Mouse (Mus musculus) hindbrain, embryonic 15.5 days (tissue): Measurements from ENCODE around the gene Gm10401. TPM values are rescaled to one million over a fixed set of nuclear protein-coding genes. Genes with fewer than 3 reads are reported as not detected.

Source experiments
- ATAC-seq: fragments of 200-750 bp; cut with Nextera tagmentation; 2 replicates; pipeline ENCODE4 v1.8.0; 2017; ENCODE audit warnings: low read depth, moderate number of reproducible peaks, moderate TSS enrichment; ENCODE audit not compliant: low FRiP score
- H3K27ac ChIP-seq: fragments of 300-500 bp; sonication (generic); replicated peaks from 2 replicates; pipeline ENCODE4 v1.5.1; 2015; ENCODE audit warnings: mild to moderate bottlenecking, inconsistent platforms
- H3K27me3 ChIP-seq: fragments of 300-500 bp; sonication (generic); 2 replicates; pipeline ENCODE4 v1.6.1; 2015; ENCODE audit warnings: control low read depth, inconsistent platforms
- H3K36me3 ChIP-seq: fragments of 300-500 bp; sonication (generic); 2 replicates; pipeline ENCODE4 v1.6.1; 2015; ENCODE audit warnings: control low read depth, inconsistent platforms
- H3K4me1 ChIP-seq: fragments of 300-500 bp; sonication (generic); replicated peaks from 2 replicates; pipeline ENCODE4 v1.6.1; 2015; ENCODE audit warnings: control low read depth, inconsistent platforms
- H3K4me2 ChIP-seq: fragments of 300-500 bp; sonication (generic); 2 replicates; pipeline ENCODE4 v1.6.1; 2015; ENCODE audit warnings: moderate library complexity, mild to moderate bottlenecking, inconsistent platforms
- H3K4me3 ChIP-seq: fragments of 300-500 bp; sonication (generic); 2 replicates; pipeline ENCODE4 v1.5.1; 2015; ENCODE audit warnings: mild to moderate bottlenecking, inconsistent platforms
- H3K9ac ChIP-seq: fragments of 300-500 bp; sonication (generic); 2 replicates; pipeline ENCODE4 v1.6.1; 2015; ENCODE audit warnings: inconsistent platforms
- H3K9me3 ChIP-seq: fragments of 300-500 bp; sonication (generic); 2 replicates; pipeline ENCODE4 v1.6.1; 2016; ENCODE audit warnings: control low read depth, inconsistent platforms
- WGBS: fragments of 180-500 bp; shearing (Covaris S2); methylation state at CpG from one replicate; pipeline ENCODE4 v1.1.7; 2015; 5-methylcytosine and 5-hydroxymethylcytosine counted together
- polyA plus RNA-seq: library from polyadenylated mRNA; unstranded; fragments of >200 nt; fragmentation: Nextera tagmentation; extraction: Ambion mirVana; gene quantifications from 2 replicates; pipeline ENCODE4 v1.2.1, GENCODE M21; 2015

Gene Gm10401
- polyA plus RNA-seq, 1 experiment from 2014 or later, result 39.3 TPM

DNA sequence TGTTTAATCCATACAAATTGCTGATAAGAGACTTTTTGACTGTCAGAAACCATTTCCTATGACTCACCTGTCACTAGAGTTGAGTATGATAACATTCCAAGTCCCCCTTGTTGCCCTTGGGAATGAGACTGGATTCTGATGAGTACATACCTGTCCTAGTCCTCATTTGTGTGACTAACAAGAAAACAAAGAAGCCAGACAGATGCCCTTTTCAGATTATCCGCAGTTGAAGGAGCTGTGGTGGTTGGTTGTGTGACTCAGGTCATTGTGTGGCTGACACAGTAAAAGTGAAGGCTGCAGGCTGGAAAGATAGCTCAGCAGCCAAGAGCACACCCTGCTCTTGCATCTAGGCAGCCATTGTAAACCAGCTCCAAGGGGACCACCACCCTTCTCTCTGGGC, 35.5 kb downstream of the Gm10401 start:
- Histone ChIP-seq H3K4me2 (no peak overlapping the region), H3K4me1 (no peaks in the 10 kb centered on the region), H3K36me3 (peaks cover 5% of the 10 kb centered on the region; the same call in 1 of the 2 replicates), H3K9ac (no peak overlapping the region), H3K27me3 (no peaks in the 10 kb centered on the region), H3K27ac (no peak overlapping the region), H3K4me3 (no peak overlapping the region), H3K9me3 (no peaks in the 10 kb centered on the region)
- ATAC-seq, result no peak
- 59% methylated on average over 1 of the region's 1 CpGs for WGBS

DNA sequence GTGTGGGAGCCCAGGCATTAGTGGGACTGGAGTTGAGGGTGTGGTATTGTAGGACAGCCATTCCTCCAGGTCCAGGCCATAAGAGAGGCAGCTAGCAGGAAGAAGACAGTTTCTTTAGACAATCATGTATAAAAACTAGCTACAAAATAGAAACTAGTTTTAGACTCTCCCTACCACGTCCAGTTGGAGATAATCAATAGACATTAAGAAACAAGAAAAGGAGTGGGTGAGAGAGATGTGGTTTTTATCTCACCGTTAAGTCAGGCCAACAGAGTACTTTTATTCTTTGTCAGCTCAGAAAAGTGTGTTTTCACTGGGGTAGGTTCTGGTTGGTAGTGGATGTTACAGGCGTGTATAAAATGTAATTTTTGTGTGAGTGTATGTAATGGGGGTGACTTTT, 37.1 kb downstream of the Gm10401 start:
- 89% methylated on average over 3 of the region's 3 CpGs for WGBS
- Histone ChIP-seq H3K36me3 (peaks cover 5% of the 10 kb centered on the region; the same call in 1 of the 2 replicates), H3K4me2 (no peak overlapping the region), H3K4me1 (no peaks in the 10 kb centered on the region), H3K9me3 (no peaks in the 10 kb centered on the region), H3K27ac (no peak overlapping the region), H3K9ac (no peak overlapping the region), H3K27me3 (no peaks in the 10 kb centered on the region), H3K4me3 (no peak overlapping the region)
- no peak for ATAC-seq

DNA sequence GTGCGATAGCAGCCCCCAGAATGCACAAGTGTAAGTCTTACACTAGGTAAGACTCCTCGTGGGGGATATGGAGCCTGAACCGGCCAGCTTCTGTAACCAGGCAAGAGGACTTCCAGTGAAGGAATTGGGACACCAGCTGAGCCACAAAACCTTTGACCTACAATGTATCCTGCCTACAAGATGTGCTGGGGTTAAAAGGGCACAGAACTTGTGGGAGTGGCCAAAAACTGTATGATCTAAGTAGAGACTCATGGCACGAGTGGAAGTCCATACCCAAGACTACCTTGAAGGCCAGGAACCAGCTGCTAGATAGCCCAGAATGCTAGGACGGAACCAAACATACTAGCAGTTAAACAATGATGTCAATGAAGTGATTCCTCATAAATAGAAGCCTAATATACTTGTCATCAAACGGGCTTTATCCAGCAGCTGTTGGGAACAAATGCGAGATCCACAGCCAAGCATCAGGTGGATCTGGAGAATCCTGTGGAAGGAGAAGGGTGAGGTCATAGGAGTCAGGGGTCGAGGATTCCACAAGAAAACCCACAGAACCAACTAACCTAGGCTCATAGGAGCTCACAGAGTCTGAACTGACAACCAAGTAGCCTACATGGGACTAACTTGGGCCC, 37.9 kb downstream of the Gm10401 start:
- peaks cover 5% of the 10 kb centered on the region; the same call in 1 of the 2 replicates for H3K36me3 ChIP-seq

DNA sequence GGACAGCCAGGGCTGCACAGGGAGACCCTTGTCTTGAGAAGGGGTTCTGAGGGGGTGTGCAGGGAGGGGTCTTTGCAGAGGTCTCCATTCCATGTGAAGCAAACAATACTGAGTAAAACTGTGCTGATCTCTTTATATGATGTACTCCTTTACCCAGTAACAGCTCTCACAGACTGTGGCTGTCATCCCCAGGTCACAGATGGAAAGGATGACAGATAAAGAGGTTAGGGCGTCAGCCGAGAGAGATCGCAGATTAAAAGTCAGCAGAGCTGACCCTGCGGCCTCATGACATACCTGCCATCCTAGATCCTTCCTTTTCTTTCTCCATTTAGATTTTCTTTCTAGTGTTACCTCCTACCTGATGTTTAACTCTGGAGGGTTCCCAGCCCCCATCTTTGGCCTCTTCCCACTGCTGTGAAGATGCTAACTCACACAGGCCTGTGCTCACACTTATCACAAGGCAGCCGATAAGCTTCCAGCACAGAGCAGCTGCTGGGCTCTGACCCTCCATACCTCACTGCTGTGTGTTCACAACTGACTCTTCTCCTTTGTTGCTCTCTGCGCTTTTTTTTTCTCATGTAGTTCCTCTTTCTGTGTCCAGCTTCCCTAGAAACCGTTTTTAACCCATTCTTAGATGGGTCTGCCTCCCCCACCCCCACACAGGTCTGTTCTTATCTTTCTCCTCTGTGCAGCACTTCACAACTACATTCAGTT, 39.4 kb downstream of the Gm10401 start:
- Histone ChIP-seq H3K4me3 (no peak overlapping the region), H3K36me3 (no peaks in the 10 kb centered on the region), H3K9me3 (no peaks in the 10 kb centered on the region), H3K4me1 (0 out of 2 replicates have a peak, but pooled peaks cover 2% of the 10 kb centered on the region), H3K9ac (no peak overlapping the region), H3K27me3 (no peaks in the 10 kb centered on the region), H3K4me2 (no peak overlapping the region), H3K27ac (no peak overlapping the region)
- WGBS, result 86% methylated on average over 7 of the region's 7 CpGs
- no peak for ATAC-seq

More for the DNA sequence above, 37.9 kb downstream of the Gm10401 start:
- Histone ChIP-seq H3K27ac (no peak overlapping the region), H3K9me3 (no peaks in the 10 kb centered on the region), H3K4me1 (no peaks in the 10 kb centered on the region), H3K4me3 (no peak overlapping the region), H3K27me3 (no peaks in the 10 kb centered on the region), H3K4me2 (no peak overlapping the region), H3K9ac (no peak overlapping the region)
- 86% methylated on average over 8 of the region's 8 CpGs for WGBS
- no peak for ATAC-seq

DNA sequence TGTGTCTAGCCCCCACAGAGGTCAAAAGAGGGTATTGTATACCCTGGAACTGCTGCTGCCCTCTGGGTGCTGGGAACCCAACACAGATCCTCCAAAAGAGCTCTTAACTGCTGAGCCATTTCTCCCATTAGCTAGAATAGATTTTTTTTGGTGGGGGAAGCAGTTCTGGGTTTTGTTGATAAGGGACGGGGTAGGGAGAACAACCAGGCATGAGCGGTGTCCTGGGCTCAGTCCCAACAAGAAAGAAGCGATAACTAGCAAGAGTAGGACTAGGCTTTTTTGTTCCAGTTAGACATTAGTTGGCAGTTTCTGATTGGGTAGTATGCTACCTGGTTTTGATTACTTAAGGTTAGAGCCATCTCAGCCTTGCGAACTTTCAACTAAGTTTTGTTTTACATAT, 40.9 kb downstream of the Gm10401 start:
- no peak for ATAC-seq
- no peaks in the 10 kb centered on the region for H3K9me3 ChIP-seq
- peaks cover 13% of the 10 kb centered on the region for H3K4me1 ChIP-seq
- 96% methylated on average over 4 of the region's 4 CpGs for WGBS
- H3K27me3 ChIP-seq, result no peaks in the 10 kb centered on the region
- H3K4me2 ChIP-seq, result no peak overlapping the region
- no peaks in the 10 kb centered on the region for H3K36me3 ChIP-seq
- H3K9ac ChIP-seq, result no peak overlapping the region
- no peak overlapping the region for H3K27ac ChIP-seq
- no peak overlapping the region for H3K4me3 ChIP-seq

DNA sequence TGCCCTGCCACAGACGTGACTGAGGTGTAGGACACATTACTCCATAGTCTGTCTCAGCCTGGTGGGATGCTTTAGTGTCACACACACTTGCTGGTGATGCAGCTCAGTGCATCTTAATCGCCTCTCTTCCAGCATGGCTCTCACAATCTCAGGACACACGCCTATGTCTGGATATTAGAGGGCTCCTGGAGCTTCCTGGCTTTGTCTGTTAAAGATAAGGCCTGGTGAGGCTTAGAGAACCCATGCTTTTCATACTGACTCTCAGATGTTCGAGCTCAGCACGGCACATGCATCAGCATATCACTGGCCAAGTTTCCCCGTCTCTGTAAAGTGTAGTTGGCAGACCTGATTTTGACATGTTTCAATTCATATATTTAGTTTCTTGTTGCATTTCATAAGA, 42.7 kb downstream of the Gm10401 start:
- H3K36me3 ChIP-seq, result no peaks in the 10 kb centered on the region
- H3K4me2 ChIP-seq, result no peak overlapping the region
- no peak overlapping the region for H3K27ac ChIP-seq
- H3K4me3 ChIP-seq, result no peak overlapping the region
- 85% methylated on average over 6 of the region's 6 CpGs for WGBS
- H3K27me3 ChIP-seq, result no peaks in the 10 kb centered on the region
- no peak overlapping the region for H3K9ac ChIP-seq
- peaks cover 23% of the 10 kb centered on the region for H3K4me1 ChIP-seq
- no peak for ATAC-seq
- H3K9me3 ChIP-seq, result no peaks in the 10 kb centered on the region

DNA sequence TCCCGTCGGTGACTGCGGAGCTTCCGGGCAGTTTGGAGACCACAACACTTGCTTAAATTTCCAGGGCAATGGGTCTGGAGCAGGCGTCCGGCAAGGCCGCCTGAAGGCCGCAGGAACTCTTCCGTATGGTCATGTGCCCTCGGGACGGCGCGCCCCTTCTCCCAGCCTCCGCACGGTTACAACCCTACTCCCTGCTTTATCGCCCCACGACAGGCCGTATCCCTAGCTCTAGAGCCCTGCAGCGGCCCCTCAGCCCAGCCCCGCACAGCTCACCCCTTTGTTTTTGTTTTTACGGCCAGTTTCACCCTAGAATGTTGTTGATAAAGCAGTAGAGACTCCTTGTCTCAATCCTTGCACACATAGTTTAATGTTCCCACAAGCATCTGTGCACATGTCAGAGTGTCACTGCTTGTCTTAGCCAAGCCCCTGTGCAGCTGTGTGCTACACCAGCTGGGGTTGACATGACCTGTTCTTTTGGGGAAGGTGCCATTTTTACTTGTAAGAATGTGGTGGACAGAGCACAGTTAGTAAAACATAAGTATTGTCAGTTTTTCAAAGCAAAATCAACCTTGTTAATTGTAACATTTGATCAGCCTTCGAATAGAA, 44.2 kb downstream of the Gm10401 start:
- 91% methylated on average over 22 of the region's 22 CpGs for WGBS
- no peak overlapping the region for H3K27ac ChIP-seq
- no peak overlapping the region for H3K4me3 ChIP-seq
- no peak overlapping the region for H3K9ac ChIP-seq
- no peaks in the 10 kb centered on the region for H3K9me3 ChIP-seq
- peaks cover 24% of the 10 kb centered on the region for H3K4me1 ChIP-seq
- H3K4me2 ChIP-seq, result no peak overlapping the region
- no peak for ATAC-seq
- no peaks in the 10 kb centered on the region for H3K27me3 ChIP-seq
- no peaks in the 10 kb centered on the region for H3K36me3 ChIP-seq

DNA sequence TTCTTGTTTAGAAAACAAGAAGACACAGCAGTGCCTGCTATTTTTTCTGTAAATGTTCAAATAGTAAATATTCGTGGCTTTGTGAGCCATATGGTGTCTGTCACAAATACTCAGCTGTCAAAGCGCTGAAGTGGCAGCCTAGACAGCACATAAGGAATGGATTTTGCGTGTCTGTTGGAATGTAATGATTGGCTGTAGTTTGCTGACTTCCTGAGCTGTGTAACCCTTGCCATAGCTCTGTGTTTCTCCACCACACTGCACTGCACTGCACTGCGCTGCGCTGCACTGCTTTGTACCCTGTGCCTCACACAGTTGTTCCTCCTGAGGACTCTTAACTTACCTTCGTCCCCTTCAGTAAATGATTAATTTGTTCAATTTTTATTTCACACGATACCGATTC, 45.5 kb downstream of the Gm10401 start:
- no peak overlapping the region for H3K4me2 ChIP-seq
- no peaks in the 10 kb centered on the region for H3K36me3 ChIP-seq
- WGBS, result 78% methylated on average over 8 of the region's 8 CpGs
- no peaks in the 10 kb centered on the region for H3K9me3 ChIP-seq
- H3K27me3 ChIP-seq, result no peaks in the 10 kb centered on the region
- ATAC-seq, result no peak
- no peak overlapping the region for H3K4me3 ChIP-seq
- peak overlapping the region; percentile 18; the same call in 1 of the 2 replicates for H3K27ac ChIP-seq
- peaks cover 24% of the 10 kb centered on the region for H3K4me1 ChIP-seq
- no peak overlapping the region for H3K9ac ChIP-seq

DNA sequence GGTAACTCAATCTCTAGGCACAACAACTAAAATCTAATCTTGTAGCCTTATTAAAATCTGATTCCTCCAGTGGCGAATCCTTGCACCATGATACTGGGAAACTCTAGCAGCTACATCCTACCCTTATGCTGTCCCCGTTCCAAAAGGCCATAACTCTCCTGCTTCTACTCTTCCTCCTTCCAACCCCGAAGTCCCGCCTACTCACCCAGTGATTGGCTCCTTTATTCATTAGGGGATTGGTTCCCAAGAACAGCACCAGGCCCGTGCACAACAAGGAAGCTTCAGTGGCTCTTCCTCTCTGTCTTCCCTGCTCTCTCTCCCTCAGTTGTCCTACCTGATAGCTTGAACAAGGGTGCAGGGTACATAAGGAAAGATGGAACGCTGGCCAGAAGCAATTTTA, 47.3 kb downstream of the Gm10401 start:
- peaks cover 24% of the 10 kb centered on the region for H3K4me1 ChIP-seq
- H3K9ac ChIP-seq, result no peak overlapping the region
- no peak overlapping the region for H3K4me3 ChIP-seq
- no peaks in the 10 kb centered on the region for H3K27me3 ChIP-seq
- WGBS, result 89% methylated on average over 6 of the region's 6 CpGs
- H3K36me3 ChIP-seq, result no peaks in the 10 kb centered on the region
- H3K4me2 ChIP-seq, result no peak overlapping the region
- no peak for ATAC-seq
- H3K27ac ChIP-seq, result no peak overlapping the region
- no peaks in the 10 kb centered on the region for H3K9me3 ChIP-seq

DNA sequence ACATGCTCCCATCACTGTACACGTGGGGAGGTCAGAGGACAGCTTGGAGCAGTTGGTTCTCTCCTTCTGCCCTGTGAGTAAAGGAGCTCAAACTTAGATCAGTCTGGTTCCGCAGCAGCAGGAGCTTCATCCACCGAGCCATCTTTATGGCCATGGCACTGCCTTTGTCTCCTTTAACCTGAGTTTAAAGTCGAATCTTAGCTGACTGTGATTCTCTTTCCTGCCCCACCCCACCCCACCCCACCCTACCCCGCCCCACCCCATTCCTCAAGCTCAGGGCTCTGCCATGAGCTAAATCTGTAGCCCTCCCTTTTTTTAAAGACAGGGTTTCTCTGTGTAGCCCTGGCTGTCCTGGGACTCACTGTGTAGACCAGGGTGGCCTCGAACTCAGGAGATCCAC, 48.4 kb downstream of the Gm10401 start:
- H3K4me3 ChIP-seq, result no peak overlapping the region
- WGBS, result 93% methylated on average over 6 of the region's 6 CpGs

More for the DNA sequence above, 48.4 kb downstream of the Gm10401 start:
- Histone ChIP-seq H3K27ac (no peak overlapping the region), H3K4me1 (peaks cover 31% of the 10 kb centered on the region), H3K9me3 (no peaks in the 10 kb centered on the region), H3K27me3 (no peaks in the 10 kb centered on the region), H3K9ac (no peak overlapping the region), H3K4me2 (no peak overlapping the region), H3K36me3 (no peaks in the 10 kb centered on the region)
- no peak for ATAC-seq
